Mouse (Mus musculus) liver, postnatal 0 days (tissue): ENCODE data around the gene Jakmip3. TPM values are rescaled to one million over a fixed set of nuclear protein-coding genes. Genes with fewer than 3 reads are reported as not detected.

Experiments
- ATAC-seq: fragments of 200-750 bp; cut with Nextera tagmentation; 2 replicates; pipeline ENCODE4 v1.8.0; 2017; ENCODE audit warnings: mild to moderate bottlenecking, moderate library complexity
- DNase-seq: peaks from one replicate; pipeline ENCODE4 v3.0.0-alpha.2; 2016
- H3K27ac ChIP-seq: fragments of 300-500 bp; sonication (generic); 2 replicates; pipeline ENCODE4 v1.5.1; 2014; ENCODE audit warnings: antibody characterized with exemption, moderate library complexity, mild to moderate bottlenecking, low read depth
- H3K27me3 ChIP-seq: fragments of 300-500 bp; sonication (generic); 2 replicates; pipeline ENCODE4 v1.6.1; 2014; ENCODE audit warnings: low read length, control low read depth, mixed read lengths; ENCODE audit not compliant: insufficient read depth
- H3K36me3 ChIP-seq: fragments of 300-500 bp; sonication (generic); replicated peaks from 2 replicates; pipeline ENCODE4 v1.6.1; 2014; ENCODE audit warnings: mild to moderate bottlenecking, control low read depth, low read length, moderate library complexity, mixed read lengths; ENCODE audit not compliant: insufficient read depth
- H3K4me1 ChIP-seq: fragments of 300-500 bp; sonication (generic); 2 replicates; pipeline ENCODE4 v1.6.1; 2014; ENCODE audit warnings: antibody characterized with exemption, mild to moderate bottlenecking, control low read depth; ENCODE audit not compliant: insufficient read depth
- H3K4me2 ChIP-seq: fragments of 300-500 bp; sonication (generic); 2 replicates; pipeline ENCODE4 v1.6.1; 2014; ENCODE audit warnings: low read depth, mild to moderate bottlenecking, low read length, moderate library complexity, mixed read lengths
- H3K4me3 ChIP-seq: fragments of 300-500 bp; sonication (generic); 2 replicates; pipeline ENCODE4 v1.5.1; 2014; ENCODE audit warnings: low read depth, low read length
- H3K9ac ChIP-seq: fragments of 300-500 bp; sonication (generic); replicated peaks from 2 replicates; pipeline ENCODE4 v1.6.1; 2014; ENCODE audit warnings: mild to moderate bottlenecking, moderate library complexity
- H3K9me3 ChIP-seq: fragments of 300-500 bp; sonication (generic); 2 replicates; pipeline ENCODE4 v1.6.1; 2016; ENCODE audit warnings: mild to moderate bottlenecking, control low read depth, low read length, mixed read lengths
- CTCF ChIP-seq: sonication (generic); IDR thresholded peaks from 2 replicates; pipeline ENCODE4 v1.5.1; 2016; ENCODE audit warnings: antibody characterized with exemption, low read depth
- EP300 ChIP-seq: IDR thresholded peaks from 2 replicates; pipeline ENCODE4 v1.6.1; 2016; ENCODE audit warnings: antibody characterized with exemption, low read depth, mild to moderate bottlenecking
- WGBS: fragments of 180-500 bp; shearing (Covaris S2); extraction: QIAGEN DNeasy Blood & Tissue Kit; methylation state at CpG from one replicate; pipeline ENCODE4 v1.1.7; 2014; ENCODE audit not compliant: insufficient replicate concordance; 5-methylcytosine and 5-hydroxymethylcytosine counted together
- polyA plus RNA-seq: library from polyadenylated mRNA; unstranded; fragments of >200 nt; fragmentation: Nextera tagmentation; extraction: Ambion mirVana; gene quantifications from 2 replicates; pipeline ENCODE4 v1.2.1, GENCODE M21; 2015

Jakmip3 gene
- polyA plus RNA-seq, 1 experiment from 2014 or later = not detected

GRCm38 (mm10) chr7:139131538-139131937, 191.0 kb downstream of the Jakmip3 start:
- Histone ChIP-seq H3K27me3 (no peaks in the 10 kb centered on the region), H3K4me3 (no peak overlapping the region), H3K4me2 (no peak overlapping the region), H3K36me3 (no peaks in the 10 kb centered on the region), H3K27ac (no peak overlapping the region), H3K9me3 (no peaks in the 10 kb centered on the region), H3K4me1 (no peaks in the 10 kb centered on the region), H3K9ac (no peak overlapping the region)
- ATAC-seq (no peak), DNase-seq (no peak)
- no peak for TF ChIP-seq CTCF
- TF ChIP-seq EP300 = no peak
- 38% methylated on average over 8 of the region's 8 CpGs for WGBS

GRCm38 (mm10) chr7:139133446-139133845, 192.9 kb downstream of the Jakmip3 start:
- DNase-seq = no peak
- Histone ChIP-seq H3K27ac (no peak overlapping the region), H3K4me3 (no peak overlapping the region), H3K27me3 (no peaks in the 10 kb centered on the region), H3K9ac (no peak overlapping the region), H3K36me3 (no peaks in the 10 kb centered on the region), H3K4me1 (no peaks in the 10 kb centered on the region), H3K9me3 (no peaks in the 10 kb centered on the region), H3K4me2 (no peak overlapping the region)
- 72% methylated on average over 3 of the region's 3 CpGs for WGBS
- TF ChIP-seq CTCF (no peak), EP300 (no peak)
- ATAC-seq = no peak

Other genes with a start within 250 kb of the Jakmip3 start
- 17.2 and 18.9 TPM in 2 replicates for gene Ppp2r2d, start 94.7 kb upstream of the Jakmip3 start, polyA plus RNA-seq
- gene Mapk1ip1, start 94.5 kb upstream of the Jakmip3 start, polyA plus RNA-seq = 5.2 and 5.5 TPM in 2 replicates
- gene Bnip3, start 31.2 kb upstream of the Jakmip3 start, polyA plus RNA-seq = 171 and 190 TPM in 2 replicates
- 0.04 TPM in 1 of 2 replicates, not detected in the other for gene Dpysl4, start 145.3 kb downstream of the Jakmip3 start, polyA plus RNA-seq